29 mouse cellular contexts compared by ENCODE assay signal in genomic region chr4:149982154-149982553, GRCm38 (mm10). TPM values are rescaled to one million over a fixed set of nuclear protein-coding genes. Genes with fewer than 3 reads are reported as not detected.
DNase-seq lines count a peak whose midpoint lies in the region; ATAC-seq and TF ChIP-seq lines count a peak whose summit lies in the region.
"Had no signal": no experiment of that assay in that cellular context is flagged by ENCODE, and none has a peak within 500 bp of the region (broad histone marks: within the 10 kb centered on the region; RNA-seq: fewer than 3 reads in every experiment).

No protein-coding gene starts in this region.

- H3K36me3 ChIP-seq in kidney, embryonic 14.5 days (ENCODE audit: control insufficient read depth, insufficient read depth, low read length), result peaks cover 12% of the 10 kb centered on the region; the same call in 1 of the 2 replicates
- peaks cover 41% of the 10 kb centered on the region for H3K36me3 ChIP-seq in liver, adult 2 months (ENCODE audit: control insufficient read depth, insufficient read depth, low read length)

- no peak for TF ChIP-seq POLR2A in liver, adult 2 months (IDR thresholded peaks at IDR 0.05; ENCODE audit: extremely low read depth, insufficient read depth, low read length)

- H3K9me3 ChIP-seq in kidney, embryonic 14.5 days (ENCODE audit: control insufficient read depth, low read length), result no peaks in the 10 kb centered on the region
- H3K9me3 ChIP-seq: embryonic facial prominence, embryonic 13.5 days; G1E; heart, embryonic 13.5 days; limb, embryonic 13.5 days had no signal

- 77% methylated on average over 15 of the region's 15 CpGs for WGBS in kidney, embryonic 14.5 days
- WGBS in liver, adult 2 months, result 38% methylated on average over 15 of the region's 15 CpGs

- no peak for TF ChIP-seq CTCF in liver, adult 2 months (IDR thresholded peaks at IDR 0.05; ENCODE audit: low read depth, low read length)

- H3K9ac ChIP-seq in kidney, embryonic 14.5 days (ENCODE audit: low read depth, low read length), result no peak overlapping the region
- no peak overlapping the region for H3K9ac ChIP-seq in liver, adult 2 months (ENCODE audit: low read depth, low read length)
- H3K9ac ChIP-seq: forebrain, postnatal 0 days; heart, embryonic 13.5 days; hindbrain, embryonic 14.5 days; limb, embryonic 13.5 days; liver, embryonic 14.5 days; lung, embryonic 14.5 days had no signal

- H3K4me3 ChIP-seq in kidney, embryonic 14.5 days (ENCODE audit: low read length), result no peak overlapping the region
- H3K4me3 ChIP-seq in liver, adult 2 months (ENCODE audit: insufficient read depth, low read depth, low read length), result no peak overlapping the region
- H3K4me3 ChIP-seq: embryonic facial prominence, embryonic 13.5 days; heart, adult 2 months; heart, embryonic 13.5 days; limb, embryonic 13.5 days had no signal

- H3K27ac ChIP-seq in kidney, embryonic 14.5 days (ENCODE audit: low read depth, low read length), result no peak overlapping the region
- H3K27ac ChIP-seq in liver, adult 2 months (replicated peaks; ENCODE audit: insufficient read depth, low read depth, low read length), result peak overlapping the region; percentile 18
- H3K27ac ChIP-seq: embryonic facial prominence, embryonic 13.5 days; heart, adult 2 months; heart, embryonic 13.5 days; hindbrain, embryonic 14.5 days; limb, embryonic 13.5 days; liver, embryonic 14.5 days had no signal

- peaks cover 11% of the 10 kb centered on the region; the same call in 1 of the 2 replicates for H3K79me2 ChIP-seq in liver, adult 2 months (ENCODE audit: control insufficient read depth, insufficient read depth, low read length)

- H3K4me1 ChIP-seq in kidney, embryonic 14.5 days (ENCODE audit: control insufficient read depth, insufficient read depth, low read length), result peaks cover 14% of the 10 kb centered on the region; the same call in 1 of the 2 replicates
- peaks cover 54% of the 10 kb centered on the region for H3K4me1 ChIP-seq in liver, adult 2 months (ENCODE audit: control insufficient read depth, insufficient read depth, low read length)

- no peaks in the 10 kb centered on the region for H3K27me3 ChIP-seq in kidney, embryonic 14.5 days (ENCODE audit: control insufficient read depth, insufficient read depth, low read length)
- no peaks in the 10 kb centered on the region for H3K27me3 ChIP-seq in liver, adult 2 months (ENCODE audit: control insufficient read depth, insufficient read depth, low read length)
- H3K27me3 ChIP-seq: CH12.LX; embryonic facial prominence, embryonic 13.5 days; limb, embryonic 13.5 days had no signal

- ATAC-seq in kidney, embryonic 14.5 days (ENCODE audit: low FRiP score, low TSS enrichment), result no peak
- ATAC-seq: forebrain, postnatal 0 days; intestine, postnatal 0 days; midbrain, embryonic 16.5 days had no signal

- H3K4me2 ChIP-seq in kidney, embryonic 14.5 days (replicated peaks; ENCODE audit: low read depth, low read length), result no peak overlapping the region
- H3K4me2 ChIP-seq: embryonic facial prominence, embryonic 13.5 days; heart, embryonic 13.5 days; hindbrain, embryonic 14.5 days; limb, embryonic 13.5 days; lung, embryonic 14.5 days; midbrain, embryonic 11.5 days had no signal

- peak; percentile 19 for DNase-seq in cerebellum, adult 8-10 months
- no peak for DNase-seq in cerebellum, postnatal 4 days (ENCODE audit: low spot score in 2 of 2)
- DNase-seq in kidney, adult 11 months, result peak; percentile 76
- DNase-seq in liver, adult 2 months (ENCODE audit: extremely low read depth, low read depth, low spot score), result peak; percentile 80
- no peak for DNase-seq in liver
- DNase-seq in embryo, embryonic 10.5 days (ENCODE audit: low spot score), result no peak
- no peak for DNase-seq in lung, postnatal 36 days
- DNase-seq: adrenal gland, adult 8-10 months; cerebellum, adult 2 months; cerebellum, postnatal 25 days; embryo, embryonic 11 days; forebrain, postnatal 0 days; gastrocnemius, postnatal 36 days; heart, adult 2 months; heart, postnatal 10 days; lung, embryonic 14.5 days; right cerebral cortex, postnatal 25 days; thymus, postnatal 14 days had no signal

RNA-seq across cellular contexts. Expression of gene H6pd, which starts 26.7 kb away (rescaled TPM):
- 6.8 and 10.7 TPM in 2 replicates for polyA plus RNA-seq in kidney, embryonic 14.5 days (2014; fragmentation: Nextera tagmentation; extraction: Ambion mirVana)
- 121 and 187 TPM in 2 replicates for total RNA-seq in liver, adult 2 months (2014; rRNA removed)
- polyA plus RNA-seq in liver, adult 2 months (2012; rRNA removed), result 183 and 205 TPM in 2 replicates

RNA-seq across cellular contexts. Expression of gene Spsb1, which starts 27.3 kb away (rescaled TPM):
- 8.0 and 9.6 TPM in 2 replicates for polyA plus RNA-seq in kidney, embryonic 14.5 days (2014; fragmentation: Nextera tagmentation; extraction: Ambion mirVana)
- 0.54 and 0.92 TPM in 2 replicates for total RNA-seq in liver, adult 2 months (2014; rRNA removed)
- polyA plus RNA-seq in liver, adult 2 months (2012; rRNA removed), result 0.91 and 1.3 TPM in 2 replicates
- total RNA-seq: G1E had no signal

Comparison
In these comparisons a context has a peak if more than half of its experiments do, and no peak if none do; other contexts are left out.
1. DNase-seq: peak in cerebellum, adult 8-10 months (single experiment), kidney, adult 11 months (single experiment) and liver, adult 2 months (single experiment); none in cerebellum, postnatal 4 days (0 of 2), liver (single experiment), embryo, embryonic 10.5 days (single experiment) and lung, postnatal 36 days (single experiment).
2. RNA of gene H6pd, which starts 26.7 kb away (polyA plus RNA-seq): 183 to 205 TPM in liver, adult 2 months; 6.8 to 10.7 TPM in kidney, embryonic 14.5 days; every median in the first group is over 10 times any median in the second.